Mouse (Mus musculus) heart, embryonic 12.5 days (tissue): ENCODE results near the gene Upp1. TPM values are rescaled to one million over a fixed set of nuclear protein-coding genes. Genes with fewer than 3 reads are reported as not detected.
"Not testable (repeated sequence)": the region's sequence is repeated elsewhere in the genome, so short reads cannot be mapped to it uniquely, and the experiment has no call there.

Experiments
- ATAC-seq: fragments of 200-750 bp; cut with Nextera tagmentation; 2 replicates; pipeline ENCODE4 v1.8.0; 2017; ENCODE audit warnings: moderate TSS enrichment, moderate library complexity; ENCODE audit not compliant: insufficient number of reproducible peaks, low FRiP score
- H3K27ac ChIP-seq: fragments of 300-500 bp; sonication (generic); 2 replicates; pipeline ENCODE4 v1.5.1; 2016; ENCODE audit warnings: mild to moderate bottlenecking, moderate library complexity; ENCODE audit not compliant: poor library complexity, severe bottlenecking
- H3K27me3 ChIP-seq: fragments of 300-500 bp; sonication (generic); replicated peaks from 2 replicates; pipeline ENCODE4 v1.6.1; 2016; ENCODE audit warnings: mild to moderate bottlenecking, moderate library complexity
- H3K36me3 ChIP-seq: fragments of 300-500 bp; sonication (generic); 2 replicates; pipeline ENCODE4 v1.6.1; 2016; ENCODE audit warnings: mild to moderate bottlenecking, moderate library complexity
- H3K4me1 ChIP-seq: fragments of 300-500 bp; sonication (generic); replicated peaks from 2 replicates; pipeline ENCODE4 v1.6.1; 2016; ENCODE audit warnings: mild to moderate bottlenecking
- H3K4me2 ChIP-seq: fragments of 300-500 bp; sonication (generic); 2 replicates; pipeline ENCODE4 v1.6.1; 2016; ENCODE audit warnings: mild to moderate bottlenecking, moderate library complexity
- H3K4me3 ChIP-seq: fragments of 300-500 bp; sonication (generic); 2 replicates; pipeline ENCODE4 v1.5.1; 2016; ENCODE audit warnings: mild to moderate bottlenecking
- H3K9ac ChIP-seq: fragments of 300-500 bp; sonication (generic); 2 replicates; pipeline ENCODE4 v1.6.1; 2016; ENCODE audit warnings: mild to moderate bottlenecking, moderate library complexity
- H3K9me3 ChIP-seq: fragments of 300-500 bp; sonication (generic); replicated peaks from 2 replicates; pipeline ENCODE4 v1.6.1; 2016; ENCODE audit warnings: mild to moderate bottlenecking, moderate library complexity
- WGBS: fragments of 180-500 bp; shearing (Covaris S2); methylation state at CpG from one replicate; pipeline ENCODE4 v1.1.7; 2016; 5-methylcytosine and 5-hydroxymethylcytosine counted together
- polyA plus RNA-seq: library from polyadenylated mRNA; unstranded; fragments of >200 nt; fragmentation: Nextera tagmentation; extraction: Ambion mirVana; gene quantifications from 2 replicates; pipeline ENCODE4 v1.2.1, GENCODE M21; 2016

The Upp1 gene
- polyA plus RNA-seq, 1 experiment from 2014 or later = 23.3 TPM

- Histone ChIP-seq H3K27me3 (no peaks in the 10 kb centered on the region), H3K4me3 (no peak overlapping the region), H3K27ac (no peak overlapping the region), H3K4me2 (no peak overlapping the region), H3K4me1 (no peaks in the 10 kb centered on the region), H3K9ac (no peak overlapping the region), H3K9me3 (no peaks in the 10 kb centered on the region), H3K36me3 (peaks cover 7% of the 10 kb centered on the region; the same call in 1 of the 2 replicates)
- 59% methylated on average over 5 of the region's 5 CpGs for WGBS
- no peak for ATAC-seq
Observed at GRCm38 (mm10) chr11:9126373-9127107, 8.6 kb downstream of the Upp1 start.

DNA sequence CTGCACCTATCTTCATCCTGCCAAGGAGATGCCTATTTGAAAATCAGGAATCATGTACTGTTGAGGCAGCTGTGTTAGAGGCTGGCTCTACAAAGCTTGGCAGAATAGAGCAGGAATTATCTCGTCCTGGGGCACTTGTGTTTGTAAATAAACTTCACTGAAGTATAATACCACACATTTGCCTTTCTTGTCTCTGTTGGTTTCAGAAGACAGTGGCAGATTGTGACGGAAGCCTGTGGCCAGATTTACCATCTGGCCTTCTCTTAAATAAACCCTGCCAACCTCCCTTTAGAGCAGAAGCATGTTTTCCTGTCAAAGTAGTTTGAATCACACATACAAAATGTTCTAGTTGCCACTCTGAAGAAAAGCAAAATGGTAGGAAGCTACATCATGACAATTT is 10.2 kb downstream of the Upp1 start:
- ATAC-seq = no peak
- Histone ChIP-seq H3K27ac (no peak overlapping the region), H3K36me3 (peaks cover 12% of the 10 kb centered on the region; the same call in 1 of the 2 replicates), H3K27me3 (no peaks in the 10 kb centered on the region), H3K9ac (no peak overlapping the region), H3K4me2 (no peak overlapping the region), H3K9me3 (no peaks in the 10 kb centered on the region), H3K4me1 (no peaks in the 10 kb centered on the region), H3K4me3 (no peak overlapping the region)
- WGBS = 59% methylated on average over 2 of the region's 2 CpGs

GRCm38 (mm10) chr11:9129528-9129927 is 11.6 kb downstream of the Upp1 start:
- Histone ChIP-seq H3K9ac (no peak overlapping the region), H3K4me1 (no peaks in the 10 kb centered on the region)
- no peak for ATAC-seq

DNA sequence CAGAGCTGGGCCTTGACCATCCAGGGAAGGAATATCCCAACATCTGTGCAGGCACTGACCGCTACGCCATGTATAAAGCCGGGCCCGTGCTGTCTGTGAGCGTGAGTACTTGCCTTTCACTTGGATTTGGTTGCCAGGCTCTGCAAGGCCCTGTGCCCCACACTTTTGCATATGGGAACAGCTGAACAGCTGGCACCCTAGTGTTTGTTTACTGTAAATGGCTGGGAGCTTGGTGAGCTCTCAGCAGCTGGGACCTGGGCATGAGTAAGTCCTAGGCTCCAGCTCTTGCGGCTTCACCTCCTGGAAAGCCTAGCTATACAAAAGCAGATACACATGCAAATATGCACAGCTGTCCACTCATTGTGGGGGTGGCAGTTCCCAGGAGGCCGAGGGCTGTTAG is 13.8 kb downstream of the Upp1 start:
- Histone ChIP-seq H3K4me1 (no peaks in the 10 kb centered on the region), H3K4me2 (no peak overlapping the region), H3K27me3 (no peaks in the 10 kb centered on the region), H3K27ac (no peak overlapping the region), H3K9me3 (no peaks in the 10 kb centered on the region), H3K36me3 (peaks cover 12% of the 10 kb centered on the region; the same call in 1 of the 2 replicates), H3K9ac (no peak overlapping the region), H3K4me3 (no peak overlapping the region)
- no peak for ATAC-seq
- 84% methylated on average over 7 of the region's 7 CpGs for WGBS

More at GRCm38 (mm10) chr11:9129528-9129927, 11.6 kb downstream of the Upp1 start:
- WGBS = 81% methylated on average over 8 of the region's 8 CpGs
- Histone ChIP-seq H3K27ac (no peak overlapping the region), H3K4me2 (no peak overlapping the region), H3K27me3 (no peaks in the 10 kb centered on the region), H3K9me3 (no peaks in the 10 kb centered on the region), H3K4me3 (no peak overlapping the region), H3K36me3 (peaks cover 12% of the 10 kb centered on the region; the same call in 1 of the 2 replicates)

DNA sequence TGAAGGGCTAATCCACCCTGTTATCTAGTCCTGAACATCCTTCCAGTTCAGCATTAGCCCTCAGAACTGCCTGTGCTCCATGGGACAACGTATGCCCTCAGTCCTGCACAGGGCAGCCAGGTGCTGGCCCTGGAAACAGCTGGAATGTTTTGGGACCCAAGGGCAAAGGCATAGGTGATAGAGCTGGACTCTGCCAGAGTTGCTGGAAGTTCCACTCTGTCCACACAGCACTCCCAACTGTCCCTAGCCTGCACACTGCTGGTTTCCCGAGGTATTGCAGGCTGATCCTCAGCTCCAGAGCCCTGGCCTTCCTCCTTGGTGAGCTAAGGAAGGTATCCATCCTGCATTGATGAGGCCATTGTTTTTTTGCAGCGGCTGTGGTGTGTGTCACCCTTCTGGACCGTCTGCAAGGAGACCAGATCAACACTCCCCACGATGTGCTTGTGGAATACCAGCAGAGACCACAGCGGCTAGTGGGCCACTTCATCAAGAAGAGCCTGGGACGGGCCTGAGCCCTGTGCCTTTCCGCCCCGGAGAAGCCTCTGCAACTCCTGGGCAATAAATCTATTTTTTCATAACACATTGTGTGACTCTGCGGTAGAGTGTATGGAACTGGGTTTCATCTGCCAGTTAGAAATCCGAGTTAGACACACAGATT is 17.8 kb downstream of the Upp1 start:
- no peak overlapping the region for H3K4me3 ChIP-seq
- no peaks in the 10 kb centered on the region for H3K9me3 ChIP-seq
- no peak overlapping the region for H3K4me2 ChIP-seq
- H3K36me3 ChIP-seq = peaks cover 12% of the 10 kb centered on the region; the same call in 1 of the 2 replicates
- H3K27ac ChIP-seq = no peak overlapping the region
- H3K9ac ChIP-seq = no peak overlapping the region
- WGBS = 71% methylated on average over 11 of the region's 11 CpGs
- no peaks in the 10 kb centered on the region for H3K27me3 ChIP-seq
- ATAC-seq = peak; percentile 22; the same call in 1 of the 2 replicates
- H3K4me1 ChIP-seq = no peaks in the 10 kb centered on the region

DNA sequence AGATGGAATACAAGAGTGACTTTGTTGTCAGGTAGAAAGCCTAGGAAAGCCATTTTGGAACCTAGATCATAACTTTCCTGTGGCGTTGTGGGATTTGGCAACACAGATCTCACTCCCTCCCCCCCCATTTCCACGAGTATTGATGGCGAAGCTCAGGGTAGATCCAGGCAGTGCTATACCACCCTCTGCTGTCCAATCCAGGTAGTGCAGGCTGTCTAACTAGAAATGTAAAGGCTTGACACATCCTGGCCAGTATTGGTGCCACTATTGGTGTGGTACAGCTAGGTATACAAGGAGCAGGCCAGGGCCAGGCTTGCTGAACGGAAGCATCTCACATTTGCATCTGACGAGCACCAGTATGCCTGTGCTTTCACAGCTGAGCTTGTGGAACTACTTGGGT is 18.6 kb downstream of the Upp1 start:
- Histone ChIP-seq H3K36me3 (peaks cover 8% of the 10 kb centered on the region; the same call in 1 of the 2 replicates), H3K27ac (no peak overlapping the region), H3K4me2 (no peak overlapping the region), H3K4me1 (no peaks in the 10 kb centered on the region), H3K4me3 (no peak overlapping the region), H3K9ac (no peak overlapping the region), H3K27me3 (no peaks in the 10 kb centered on the region), H3K9me3 (no peaks in the 10 kb centered on the region)
- 17% methylated on average over 5 of the region's 5 CpGs for WGBS
- ATAC-seq = no peak

DNA sequence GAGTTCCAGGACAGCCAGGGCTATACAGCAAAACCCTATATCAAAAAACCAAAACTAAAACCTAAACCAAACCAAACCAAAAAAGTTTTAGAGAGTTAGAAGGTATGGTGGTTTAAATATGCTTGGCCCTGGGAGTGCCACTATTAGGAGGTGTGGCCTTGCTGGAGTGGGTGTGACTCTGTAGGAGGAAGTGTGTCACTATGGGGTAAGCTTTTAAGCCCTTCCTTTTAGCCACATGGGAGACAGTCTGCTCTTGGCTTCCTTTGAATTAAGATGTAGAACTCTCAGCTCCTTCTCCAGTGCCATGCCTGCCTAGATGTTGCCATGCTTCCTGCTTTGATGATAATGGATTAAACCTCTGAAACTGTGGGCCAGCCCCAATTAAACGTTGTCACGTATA is 27.2 kb downstream of the Upp1 start:
- Histone ChIP-seq H3K4me3 (no peak overlapping the region), H3K9me3 (0 out of 2 replicates have a peak, but pooled peaks cover 5% of the 10 kb centered on the region), H3K9ac (no peak overlapping the region), H3K36me3 (no peaks in the 10 kb centered on the region), H3K4me1 (no peaks in the 10 kb centered on the region), H3K27me3 (no peaks in the 10 kb centered on the region), H3K27ac (no peak overlapping the region), H3K4me2 (no peak overlapping the region)
- 81% methylated on average over 2 of the region's 2 CpGs for WGBS
- ATAC-seq = no peak

- Histone ChIP-seq H3K36me3 (no peaks in the 10 kb centered on the region), H3K9ac (no peak overlapping the region), H3K4me2 (no peak overlapping the region), H3K4me3 (no peak overlapping the region), H3K9me3 (0 out of 2 replicates have a peak, but pooled peaks cover 5% of the 10 kb centered on the region), H3K27ac (no peak overlapping the region), H3K4me1 (no peaks in the 10 kb centered on the region), H3K27me3 (no peaks in the 10 kb centered on the region)
- no peak for ATAC-seq
- WGBS = 89% methylated on average over 4 of the region's 4 CpGs
Observed at GRCm38 (mm10) chr11:9146115-9146514, 28.2 kb downstream of the Upp1 start.

DNA sequence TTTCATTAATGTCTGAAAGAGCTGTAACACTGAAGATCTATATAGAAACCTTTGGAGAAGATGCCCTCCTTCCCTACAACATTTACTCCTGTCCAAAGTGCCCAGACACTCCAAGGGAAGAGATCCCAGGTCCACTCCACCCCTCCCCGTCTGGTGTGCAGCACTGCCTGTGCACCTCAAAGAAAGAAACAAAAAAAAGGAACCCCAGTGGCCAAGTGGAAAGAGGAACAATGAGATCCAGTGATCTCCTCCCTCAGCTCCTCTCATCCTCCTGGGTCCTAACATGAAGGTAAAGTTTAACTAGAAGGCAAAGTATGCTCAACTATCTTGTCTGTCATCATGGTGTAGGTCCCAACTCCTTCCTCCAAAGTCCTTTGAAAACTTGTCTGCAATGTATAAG is 28.8 kb downstream of the Upp1 start:
- H3K4me1 ChIP-seq = no peaks in the 10 kb centered on the region
- H3K27me3 ChIP-seq = no peaks in the 10 kb centered on the region
- WGBS = 72% methylated on average over 1 of the region's 1 CpGs
- 0 out of 2 replicates have a peak, but pooled peaks cover 5% of the 10 kb centered on the region for H3K9me3 ChIP-seq
- H3K4me3 ChIP-seq = no peak overlapping the region
- H3K4me2 ChIP-seq = no peak overlapping the region
- ATAC-seq = no peak
- no peak overlapping the region for H3K9ac ChIP-seq
- H3K36me3 ChIP-seq = no peaks in the 10 kb centered on the region
- no peak overlapping the region for H3K27ac ChIP-seq

- Histone ChIP-seq H3K4me3 (no peak overlapping the region), H3K27me3 (no peaks in the 10 kb centered on the region), H3K9ac (no peak overlapping the region), H3K27ac (no peak overlapping the region), H3K4me1 (no peaks in the 10 kb centered on the region), H3K9me3 (0 out of 2 replicates have a peak, but pooled peaks cover 5% of the 10 kb centered on the region), H3K36me3 (no peaks in the 10 kb centered on the region), H3K4me2 (no peak overlapping the region)
- no peak for ATAC-seq
- 69% methylated on average over 2 of the region's 2 CpGs for WGBS
Observed at GRCm38 (mm10) chr11:9148206-9148605, 30.3 kb downstream of the Upp1 start.

DNA sequence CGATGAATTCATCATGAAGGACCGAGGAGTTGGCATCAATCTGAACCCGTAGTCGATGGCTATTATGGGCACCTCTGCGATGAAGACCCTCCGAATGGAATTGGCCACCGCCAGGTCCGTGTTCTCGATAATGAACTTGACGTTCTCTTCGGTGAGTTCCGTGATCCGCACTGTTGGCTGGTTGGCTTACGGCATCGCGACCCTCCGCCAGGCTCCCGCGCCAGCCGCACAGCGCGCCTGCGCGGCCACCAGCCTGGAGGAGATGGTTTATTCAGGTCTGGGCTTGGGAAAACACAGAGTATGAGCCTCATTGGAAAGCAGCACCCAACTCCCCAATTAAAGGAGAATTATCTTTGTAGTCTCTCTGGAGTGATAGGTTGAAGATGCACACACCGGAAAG is 32.5 kb downstream of the Upp1 start:
- not testable (repeated sequence) for H3K4me3 ChIP-seq, H3K9ac ChIP-seq, ATAC-seq, H3K27ac ChIP-seq, H3K4me1 ChIP-seq, H3K9me3 ChIP-seq, H3K36me3 ChIP-seq, H3K27me3 ChIP-seq, H3K4me2 ChIP-seq
- WGBS = 74% methylated on average over 25 of the region's 25 CpGs
